Mouse (Mus musculus): ENCODE measurements at regions not wholly inside any gene's neighbourhood (a gene's known extent, or its start where the extent isn't known, plus 50 kb on each side); places are given as distances from the start of the nearest gene placed in this dataset.
"Not testable (repeated sequence)": the region's sequence is repeated elsewhere in the genome, so short reads cannot be mapped to it uniquely, and the experiment has no call there.

DNA sequence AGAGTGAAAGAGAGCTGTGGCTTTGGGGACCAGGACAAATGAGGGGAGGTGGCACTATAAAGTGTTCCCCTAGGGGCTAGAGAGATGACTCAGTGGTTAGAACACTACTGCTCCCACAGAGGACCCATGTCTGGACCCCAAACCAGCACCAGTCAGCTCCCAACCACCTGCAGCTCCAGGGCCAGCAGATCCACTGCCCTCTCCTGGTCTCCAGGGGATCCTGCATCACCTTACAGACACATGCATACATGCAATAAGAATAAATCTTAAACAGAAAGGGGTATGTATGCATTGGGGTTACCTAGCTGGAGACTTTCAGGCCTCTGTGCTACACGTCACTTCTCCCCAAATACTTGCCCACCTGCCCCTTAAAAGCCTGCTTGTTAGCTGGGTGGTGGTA is 93.8 kb upstream of the Zfp706 start:
- DNase-seq (ENCODE audit: low spot score in 2 of 2), result no peak

DNA sequence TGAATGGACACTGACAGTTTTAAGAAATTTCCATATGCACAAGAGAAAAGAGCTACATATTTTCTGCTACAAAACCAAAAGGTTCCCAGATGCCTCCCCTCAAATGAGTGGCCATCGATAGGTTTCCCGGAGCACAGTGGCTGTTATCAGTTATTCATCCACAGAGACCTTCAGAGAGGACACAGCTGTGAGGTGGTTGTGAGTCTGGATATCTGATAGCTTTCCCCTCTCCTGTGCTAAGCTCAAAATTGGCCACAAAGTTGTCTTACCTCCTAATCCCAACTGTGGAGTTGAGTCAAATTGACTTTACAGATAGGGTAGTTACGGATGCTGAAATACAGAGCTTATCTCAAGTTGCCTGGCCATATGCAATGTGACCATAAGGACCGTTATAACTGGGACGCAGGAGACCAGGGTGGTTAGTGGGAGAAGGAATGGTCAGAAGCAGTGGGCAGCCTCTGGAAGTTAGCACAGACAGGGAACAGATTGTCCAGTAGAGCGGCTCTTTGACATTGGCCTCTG is 93.3 kb upstream of the Zfp706 start:
- no peak for DNase-seq (ENCODE audit: low spot score in 2 of 2)

DNA sequence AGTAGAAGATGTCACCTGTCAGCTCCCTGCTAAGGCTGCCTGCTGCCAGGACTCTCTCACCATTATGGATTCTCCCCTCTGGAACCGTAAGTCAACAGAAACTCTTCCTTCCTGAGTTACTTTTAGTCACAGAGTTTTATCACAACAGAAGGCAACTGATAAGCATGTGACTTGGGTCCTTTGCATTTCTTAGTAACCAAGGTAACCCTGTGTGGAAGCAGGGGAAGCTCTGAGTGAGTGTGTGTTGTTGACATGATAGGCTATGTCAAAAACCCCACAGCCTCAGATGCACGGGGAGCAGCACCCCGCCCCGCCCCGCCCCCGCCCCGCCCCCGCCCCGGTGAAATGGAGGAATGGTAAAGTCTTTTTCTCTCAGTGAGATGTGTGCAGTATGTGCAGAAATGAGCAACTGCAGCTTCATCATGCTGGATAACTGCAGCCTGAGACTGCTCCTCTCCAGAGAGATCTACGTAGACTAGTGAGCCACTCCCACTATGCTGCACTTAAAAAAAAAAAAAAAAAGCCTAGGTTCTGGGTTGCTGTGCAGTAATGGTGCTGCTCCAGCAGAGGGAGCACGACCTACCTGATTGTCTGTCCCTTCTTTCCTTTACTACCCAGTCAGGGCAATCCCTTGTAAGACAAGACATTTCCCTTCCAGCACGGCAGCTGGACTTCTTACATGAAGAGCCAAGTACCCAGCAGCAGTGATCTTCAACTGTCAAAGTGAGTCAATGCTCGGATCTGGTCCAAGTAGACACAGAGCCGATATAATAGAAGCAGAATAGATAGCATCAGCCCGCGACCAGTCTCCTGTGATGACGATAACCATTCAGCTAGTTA is 92.6 kb upstream of the Zfp706 start:
- DNase-seq (ENCODE audit: low spot score in 2 of 2), result peak in 1 of 2 experiments; percentile 43

GRCm38 (mm10) chr15:37099176-37099575 is 91.6 kb upstream of the Zfp706 start:
- DNase-seq (ENCODE audit: low spot score in 2 of 2), result no peak

- DNase-seq (ENCODE audit: low spot score in 2 of 2), result no peak
Measured at GRCm38 (mm10) chr15:37097426-37097825, 89.9 kb upstream of the Zfp706 start.

DNA sequence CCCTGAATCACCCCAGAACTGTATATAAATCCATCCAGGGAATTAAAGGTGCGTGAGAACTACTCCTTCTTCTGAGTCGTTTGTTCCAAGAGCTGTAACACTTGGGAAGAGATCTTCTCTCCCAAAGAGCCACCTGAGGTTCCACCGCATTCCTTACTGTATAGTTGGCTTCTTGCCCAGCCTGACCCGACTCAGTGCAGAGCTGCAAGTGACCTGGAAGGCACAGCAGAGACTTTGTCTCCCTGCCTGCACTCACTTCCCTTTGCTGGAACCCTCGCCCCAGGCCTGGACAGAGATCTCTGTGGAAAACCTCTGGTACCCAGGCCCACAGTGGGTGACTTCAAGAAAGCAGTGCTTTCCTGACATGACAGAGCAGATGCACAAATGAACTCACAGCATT is 83.6 kb upstream of the Zfp706 start:
- DNase-seq (ENCODE audit: low spot score in 2 of 2), result not testable (repeated sequence)

DNA sequence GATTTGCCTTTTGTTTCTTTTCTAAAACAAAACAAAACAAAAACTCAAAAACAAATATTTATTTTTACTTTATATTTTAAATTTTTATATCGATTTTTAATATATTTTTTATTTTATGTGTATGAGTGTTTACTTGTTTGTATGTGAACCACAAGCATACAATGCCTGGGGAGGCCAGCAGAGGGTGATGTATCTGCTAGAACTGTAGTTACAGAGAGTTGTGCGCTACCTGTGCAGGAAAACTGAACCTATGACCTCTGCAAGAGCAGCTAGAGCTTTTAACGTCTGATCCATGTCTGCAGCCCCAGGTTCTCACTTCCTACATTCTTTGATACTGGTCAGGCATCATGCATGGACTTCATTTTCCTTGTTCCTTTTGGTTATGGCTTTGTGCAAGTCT is 76.2 kb upstream of the Zfp706 start:
- DNase-seq (ENCODE audit: low spot score in 2 of 2), result no peak

DNA sequence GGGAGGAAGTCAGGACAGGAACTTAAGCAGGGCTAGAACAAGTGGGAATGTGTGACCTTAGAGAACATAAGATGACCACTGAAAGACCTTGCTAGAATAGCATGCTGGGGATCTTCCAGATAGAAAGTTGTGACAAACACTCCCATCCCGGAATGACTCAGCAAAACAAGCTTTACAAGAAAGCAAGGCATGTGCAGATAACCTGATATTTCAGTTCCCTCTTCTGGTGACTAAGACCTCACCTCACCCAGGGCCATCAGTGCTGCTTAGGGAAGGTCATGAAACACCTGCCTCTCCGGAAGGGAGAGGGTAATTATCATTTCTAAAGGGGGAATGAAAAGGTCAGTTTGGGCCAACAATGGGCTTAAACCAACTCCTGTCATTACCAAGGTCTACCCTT is 74.3 kb upstream of the Zfp706 start:
- DNase-seq (ENCODE audit: low spot score in 2 of 2), result no peak

DNA sequence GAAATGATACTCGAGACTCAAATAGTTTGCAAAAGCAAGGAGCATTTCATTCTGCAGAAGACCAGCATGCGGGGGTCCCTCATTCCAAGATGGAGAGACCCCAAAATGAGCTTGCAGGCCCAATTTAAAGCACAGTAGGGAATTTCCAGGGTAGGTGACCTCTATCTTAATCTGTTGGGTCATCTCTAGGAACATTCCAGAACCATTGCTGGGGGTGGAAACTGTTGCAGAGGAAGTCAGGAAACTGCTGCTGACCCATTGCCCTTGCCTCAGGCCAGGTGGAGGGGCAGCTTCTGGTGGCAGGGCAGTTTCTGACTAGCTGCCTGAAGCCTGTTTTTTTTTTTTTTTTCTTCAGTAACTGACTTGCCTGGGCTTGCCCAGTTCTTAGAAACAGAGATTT is 73.4 kb upstream of the Zfp706 start:
- no peak for DNase-seq (ENCODE audit: low spot score in 2 of 2)

GRCm38 (mm10) chr15:37080395-37080794 is 72.8 kb upstream of the Zfp706 start:
- no peak for DNase-seq (ENCODE audit: low spot score in 2 of 2)

DNA sequence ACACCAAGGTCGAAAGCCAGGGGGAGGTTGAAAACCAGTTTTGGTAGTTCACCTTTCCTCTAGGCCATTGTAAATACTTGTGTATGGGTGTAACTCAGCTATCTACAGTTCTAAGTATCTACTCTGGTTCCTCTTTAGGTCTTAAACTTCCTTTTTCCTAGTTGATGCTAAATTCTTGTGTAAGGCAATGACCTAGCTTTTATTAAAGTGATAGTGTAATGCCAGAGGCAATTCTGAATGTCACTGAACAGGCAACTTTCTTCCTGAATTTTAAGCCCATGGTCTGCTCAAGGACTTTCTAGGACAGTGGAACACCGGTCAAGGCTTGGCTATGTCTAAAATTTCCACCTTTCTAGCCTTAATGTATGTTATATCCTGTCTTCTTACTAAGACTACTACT is 66.6 kb upstream of the Zfp706 start:
- not testable (repeated sequence) for DNase-seq (ENCODE audit: low spot score in 2 of 2)

DNA sequence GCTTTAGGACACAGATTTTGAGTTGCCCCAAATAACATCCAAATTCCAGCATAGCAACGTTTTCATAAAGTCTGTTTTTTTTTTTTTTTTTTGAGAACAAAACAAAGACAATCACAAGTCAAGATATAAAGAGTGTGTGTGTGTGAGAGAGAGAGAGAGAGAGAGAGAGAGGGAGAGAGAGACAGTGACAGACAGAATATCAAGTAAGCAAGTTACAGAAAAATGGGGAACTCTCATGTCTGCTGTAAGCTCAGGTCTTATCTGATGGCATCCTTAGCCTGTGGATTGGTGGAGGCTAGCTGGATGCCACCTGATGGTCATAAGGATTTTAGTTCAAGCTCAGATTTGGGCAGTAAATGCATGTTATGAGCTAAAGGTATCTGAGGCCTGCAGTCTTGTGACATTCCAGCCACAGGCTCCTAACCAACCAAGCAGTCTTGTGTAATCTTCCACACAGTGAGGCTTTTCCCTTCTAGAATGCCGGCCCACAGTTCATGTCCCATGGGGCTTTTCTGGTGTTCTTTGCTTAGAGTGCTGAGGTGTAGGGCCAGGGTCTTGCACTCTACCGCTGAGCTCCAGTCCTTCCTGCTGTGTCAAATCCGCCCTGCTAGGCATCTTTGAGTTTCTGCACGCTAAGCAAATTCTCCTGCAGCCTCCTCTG is 64.8 kb upstream of the Zfp706 start:
- no peak for DNase-seq (ENCODE audit: low spot score in 2 of 2)

DNA sequence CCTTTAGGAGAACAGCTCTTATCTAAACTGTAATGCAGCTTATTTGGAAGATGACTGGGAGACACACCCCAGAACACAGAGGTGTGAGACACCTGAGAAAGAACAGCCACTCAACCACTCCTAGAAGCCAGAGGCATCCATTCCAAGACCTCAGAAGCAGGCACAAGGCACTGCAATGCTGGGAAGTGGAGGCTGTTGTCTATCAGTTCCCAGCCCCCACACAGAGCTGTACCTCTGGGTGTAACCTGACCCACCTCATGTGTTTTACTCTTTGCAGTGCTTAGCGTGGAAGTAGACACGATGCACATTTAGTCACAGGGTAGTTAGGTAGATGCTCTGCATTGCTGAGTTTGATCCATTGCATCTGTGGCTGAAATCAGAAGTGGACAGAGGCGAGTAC is 62.6 kb upstream of the Zfp706 start:
- no peak for DNase-seq (ENCODE audit: low spot score in 2 of 2)

- DNase-seq (ENCODE audit: low spot score in 2 of 2), result no peak
Measured at GRCm38 (mm10) chr15:37067326-37067725, 59.8 kb upstream of the Zfp706 start.

DNA sequence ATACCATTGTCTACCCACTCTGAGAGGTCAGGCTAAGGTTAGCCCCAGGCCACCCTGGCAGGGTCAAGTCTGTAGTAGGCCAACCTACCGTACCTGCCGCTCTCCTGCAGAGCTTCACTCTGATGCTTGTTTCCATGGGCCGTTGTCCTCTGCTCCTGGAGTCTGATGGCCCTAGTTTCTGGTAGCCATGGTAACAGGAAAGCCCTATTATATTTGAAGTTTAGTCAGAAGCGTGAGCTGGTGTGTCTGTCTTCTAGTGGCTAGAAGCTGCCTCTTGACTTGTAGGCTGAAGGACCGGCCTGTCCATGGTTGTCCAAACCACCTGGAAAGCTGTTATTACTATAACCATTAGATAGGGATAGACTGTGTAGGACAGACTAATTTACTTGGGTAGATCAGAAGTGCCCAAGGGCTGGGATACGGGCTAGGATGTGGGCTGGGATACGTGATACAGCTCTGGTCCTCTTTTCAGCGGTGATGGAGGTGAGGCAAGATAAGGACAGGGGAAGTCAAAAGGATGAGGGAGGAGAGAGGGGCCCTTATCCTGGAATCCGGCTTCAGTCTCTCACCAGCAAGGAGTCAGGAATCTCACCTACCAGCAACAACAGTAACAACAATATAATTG is 58.5 kb upstream of the Zfp706 start:
- DNase-seq (ENCODE audit: low spot score in 2 of 2), result no peak

DNA sequence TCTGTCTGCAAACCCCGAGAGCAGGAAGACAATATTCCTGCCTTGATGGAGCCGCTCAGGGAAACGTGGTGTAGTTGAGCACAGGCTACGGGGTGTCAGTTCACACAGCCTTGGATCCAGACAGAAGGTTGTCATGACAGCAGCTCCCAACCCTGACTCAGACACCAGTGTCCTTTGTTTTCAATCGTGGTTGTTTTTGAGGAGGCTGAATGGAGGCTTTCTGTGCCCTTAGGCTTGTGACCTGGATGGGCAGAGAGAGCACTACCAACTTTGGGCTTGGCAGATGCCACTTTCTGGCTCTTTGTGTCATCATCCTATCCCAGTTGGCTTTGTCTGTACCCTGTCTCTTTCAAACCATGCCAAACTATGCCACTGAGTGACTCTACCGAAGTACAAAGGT is 57.8 kb upstream of the Zfp706 start:
- no peak for DNase-seq (ENCODE audit: low spot score in 2 of 2)

GRCm38 (mm10) chr15:37063781-37064383 is 56.3 kb upstream of the Zfp706 start:
- DNase-seq (ENCODE audit: low spot score in 2 of 2), result no peak

DNA sequence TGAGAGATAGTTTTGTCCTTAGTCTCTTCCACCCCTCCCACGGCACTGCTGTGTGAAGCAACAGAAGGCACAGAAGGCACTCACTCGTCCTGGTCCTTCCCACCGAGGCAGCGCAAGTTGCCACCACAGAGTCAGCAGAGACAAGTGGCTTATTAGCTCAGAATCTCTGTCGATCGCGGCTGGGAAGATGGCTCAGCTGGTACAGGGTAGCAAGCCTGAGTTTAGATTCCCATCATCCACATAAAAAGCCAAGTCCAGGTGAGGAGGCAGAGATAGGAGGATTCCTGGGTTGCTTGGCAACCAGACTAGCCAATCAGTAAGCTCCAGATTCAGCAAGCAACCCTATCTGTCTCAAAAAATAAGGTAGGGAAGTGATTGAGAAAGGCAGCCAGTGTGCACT is 55.0 kb upstream of the Zfp706 start:
- no peak for DNase-seq (ENCODE audit: low spot score in 2 of 2)

- no peak for DNase-seq (ENCODE audit: low spot score in 2 of 2)
Measured at GRCm38 (mm10) chr15:37061501-37061900, 53.9 kb upstream of the Zfp706 start.

DNA sequence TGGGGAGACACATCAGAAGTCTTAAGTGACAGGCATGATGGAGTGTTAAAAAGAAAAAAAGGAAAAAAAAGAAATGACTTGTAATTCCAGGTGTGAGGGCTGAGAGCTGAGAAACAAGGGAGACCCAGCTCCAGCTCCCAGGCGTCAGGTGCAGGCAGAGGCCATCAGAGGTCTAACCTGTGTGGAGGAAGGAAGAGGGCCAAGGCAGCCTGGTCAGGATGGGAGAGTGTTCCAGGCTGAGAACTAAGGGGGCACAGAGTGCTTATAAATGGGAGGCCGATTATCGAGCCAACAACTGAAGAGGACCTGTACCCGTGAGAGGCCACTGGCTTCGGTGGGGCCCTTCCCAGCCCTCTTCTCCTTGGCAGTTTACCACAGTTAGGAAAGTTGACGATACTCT is 53.3 kb upstream of the Zfp706 start:
- DNase-seq (ENCODE audit: low spot score in 2 of 2), result no peak
